Mouse (Mus musculus): Measurements from ENCODE around the gene Med6.
"Not testable (repeated sequence)": the region's sequence is repeated elsewhere in the genome, so short reads cannot be mapped to it uniquely, and the experiment has no call there.

Med6 gene

GRCm38 (mm10) chr12:81549286-81549685, 45.5 kb downstream of the Med6 start:
- ATAC-seq (ENCODE audit: low TSS enrichment) = no peak

GRCm38 (mm10) chr12:81547163-81547562, 47.6 kb downstream of the Med6 start:
- no peak for ATAC-seq (ENCODE audit: low TSS enrichment)

GRCm38 (mm10) chr12:81533029-81533419, 61.8 kb downstream of the Med6 start:
- ATAC-seq (ENCODE audit: low TSS enrichment) = no peak

GRCm38 (mm10) chr12:81532316-81533028, 62.3 kb downstream of the Med6 start, which contains the start of the genes Gm20498 and Synj2bp:
TSS of gene Gm20498 (minus strand) at chr12:81532905.
TSS of gene Synj2bp (minus strand) at chr12:81532911.
- peak; percentile 100 for ATAC-seq (ENCODE audit: low TSS enrichment)

- not testable (repeated sequence) for ATAC-seq (ENCODE audit: low TSS enrichment)
Measured at GRCm38 (mm10) chr12:81530587-81530986, 64.2 kb downstream of the Med6 start.

Measured in frontal cortex, adult (tissue).